ENCODE assay signal across 1 mouse cellular context in genomic region chr2:30392114-30392576, GRCm38 (mm10).
TF ChIP-seq lines count a peak whose summit lies in the region.

Gene Dolpp1, plus strand, starts transcription at chr2:30392254.

TF ChIP-seq in CH12.LX, 34 proteins besides CTCF, POLR2A, EP300 and RAD21 (continued from another document):
- no peak for TF ChIP-seq NRF1 (IDR thresholded peaks at IDR 0.05; ENCODE audit: low read depth, low read length)
- no peak for TF ChIP-seq ZNF384 (IDR thresholded peaks at IDR 0.05; ENCODE audit: low read depth, low read length)
- no peak for TF ChIP-seq JUN (IDR thresholded peaks at IDR 0.05; ENCODE audit: insufficient read depth, low read depth, low read length)
- no peak for TF ChIP-seq SMC3 (IDR thresholded peaks at IDR 0.05; ENCODE audit: low read depth, low read length)
- 0 out of 2 replicates have a peak, but pooled peaks have one; percentile 31 for TF ChIP-seq ELF1 (IDR thresholded peaks at IDR 0.05; ENCODE audit: low read depth, low read length)
- TF ChIP-seq MAFK (IDR thresholded peaks at IDR 0.05; ENCODE audit: insufficient replicate concordance, low read length) = no peak
- TF ChIP-seq CHD2 (IDR thresholded peaks at IDR 0.05; ENCODE audit: low read length) = peak; percentile 97
- no peak for TF ChIP-seq UBTF (IDR thresholded peaks at IDR 0.05; ENCODE audit: low read depth, low read length)
- TF ChIP-seq USF2 (conservative IDR thresholded peaks at IDR 0.05; ENCODE audit: low read depth, low read length) = no peak
- no peak for TF ChIP-seq MEF2A (IDR thresholded peaks at IDR 0.05; ENCODE audit: borderline replicate concordance, low read depth, low read length)
- TF ChIP-seq MAX (IDR thresholded peaks at IDR 0.05; ENCODE audit: low read length) = no peak
- TF ChIP-seq TCF12 (IDR thresholded peaks at IDR 0.05; ENCODE audit: low read depth, low read length) = peak; percentile 68; the same call in 1 of the 2 replicates
- TF ChIP-seq POLR2AphosphoS2 (IDR thresholded peaks at IDR 0.05; ENCODE audit: low read depth, low read length) = peak; percentile 67; the same call in 1 of the 2 replicates
- TF ChIP-seq MYC (IDR thresholded peaks at IDR 0.05; ENCODE audit: low read depth, low read length) = no peak
- TF ChIP-seq PAX5 (IDR thresholded peaks at IDR 0.05; ENCODE audit: low read length) = no peak
- TF ChIP-seq SIN3A (IDR thresholded peaks at IDR 0.05; ENCODE audit: low read length) = peak; percentile 81
- TF ChIP-seq ETS1 (conservative IDR thresholded peaks at IDR 0.05; ENCODE audit: low read depth, low read length) = no peak
- no peak for TF ChIP-seq USF1 (IDR thresholded peaks at IDR 0.05; ENCODE audit: low read depth, low read length)
- TF ChIP-seq JUND (conservative IDR thresholded peaks at IDR 0.05; ENCODE audit: low read depth, low read length) = no peak
- no peak for TF ChIP-seq IRF4 (IDR thresholded peaks at IDR 0.05; ENCODE audit: low read depth, low read length)
- no peak for TF ChIP-seq KAT2A (IDR thresholded peaks at IDR 0.05; ENCODE audit: insufficient replicate concordance, low read length)
- TF ChIP-seq HCFC1 (IDR thresholded peaks at IDR 0.05; ENCODE audit: low read depth, low read length) = peak; percentile 64
